Mouse (Mus musculus): Measurements from ENCODE around the gene Rpp30. TPM values are rescaled to one million over a fixed set of nuclear protein-coding genes. Genes with fewer than 3 reads are reported as not detected.

Gene Rpp30
- polyA plus RNA-seq, 1 experiment from 2014 or later: 67.3 TPM

DNA sequence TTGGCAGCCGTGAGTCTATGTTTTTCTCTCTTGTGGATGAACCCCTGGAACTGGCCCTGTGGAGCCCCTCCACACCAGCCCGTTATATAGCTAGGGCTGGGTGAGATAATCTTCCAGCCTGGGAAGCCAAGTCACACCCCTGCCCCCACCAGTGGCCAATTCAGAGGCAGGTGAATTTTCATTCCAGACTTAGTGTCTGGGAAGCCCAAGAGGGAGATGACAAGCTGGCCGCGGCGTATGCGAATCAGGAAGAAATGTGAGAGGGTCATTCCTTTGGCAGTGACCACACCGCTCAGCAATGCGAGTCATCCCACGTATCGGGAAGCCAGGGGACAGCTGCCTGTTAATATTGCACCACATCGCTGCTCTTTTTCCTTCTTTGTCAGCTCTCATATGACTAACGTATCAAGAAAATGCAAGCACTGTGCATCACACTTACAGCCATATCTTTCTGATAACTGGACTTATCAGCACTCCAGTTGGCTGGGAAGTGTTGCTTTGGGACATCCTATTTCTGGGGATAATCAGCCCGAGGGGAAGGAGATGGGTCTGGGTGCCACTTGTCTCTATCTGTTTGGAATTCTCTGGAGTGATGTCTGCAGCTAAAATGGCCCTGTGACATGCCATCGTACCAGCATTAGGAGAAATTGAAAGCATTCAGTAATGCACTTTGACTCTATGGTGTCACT is 36.4 kb downstream of the Rpp30 start, which contains the start of gene Ankrd1:
Gene Ankrd1 (minus strand): TSS at position 317 of the 689 bp plus-strand sequence.
- WGBS: 60% methylated on average over 14 of the region's 14 CpGs
- peaks cover 12% of the 10 kb centered on the region for H3K9me3 ChIP-seq (replicated peaks; ENCODE audit: low read length)

DNA sequence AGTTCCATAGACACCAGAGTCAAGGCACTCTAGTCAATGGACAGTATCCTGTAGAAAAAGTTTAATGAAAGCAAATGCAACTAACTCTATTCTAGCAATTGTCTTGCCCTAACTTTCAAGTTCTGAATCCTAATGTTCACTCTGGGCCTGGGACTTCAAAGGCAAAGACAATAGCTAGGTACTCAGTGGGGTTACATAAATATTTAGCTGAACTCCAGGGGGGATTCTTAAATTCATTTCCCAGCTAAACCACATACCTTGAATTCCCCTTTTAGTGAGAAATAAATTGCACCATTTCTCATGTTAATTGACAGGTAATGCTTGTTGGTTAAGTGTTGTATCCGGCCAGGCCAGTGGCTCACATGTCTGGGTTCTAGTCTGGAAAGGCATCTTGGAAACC is 40.7 kb downstream of the Rpp30 start:
- Histone ChIP-seq H3K27me3 (ENCODE audit: insufficient read depth, low read length) (no peaks in the 10 kb centered on the region), H3K36me3 (ENCODE audit: insufficient read depth, low read length) (no peaks in the 10 kb centered on the region), H3K9me3 (replicated peaks; ENCODE audit: low read length) (peaks cover 12% of the 10 kb centered on the region), H3K4me2 (ENCODE audit: low read length) (no peak overlapping the region), H3K4me1 (replicated peaks; ENCODE audit: insufficient read depth, low read length) (0 out of 2 replicates have a peak, but pooled peaks cover 3% of the 10 kb centered on the region), H3K9ac (ENCODE audit: low read depth, low read length) (no peak overlapping the region), H3K4me3 (replicated peaks; ENCODE audit: low read depth, low read length) (no peak overlapping the region), H3K27ac (no peak overlapping the region)
- 46% methylated on average over 1 of the region's 1 CpGs for WGBS
- ATAC-seq (replicated peaks; ENCODE audit: low FRiP score, low read depth): no peak
- DNase-seq (ENCODE audit: low spot score): no peak
- TF ChIP-seq CTCF (IDR thresholded peaks at IDR 0.05; ENCODE audit: low read depth): no peak

More for the DNA sequence above, 36.4 kb downstream of the Rpp30 start, which contains the start of gene Ankrd1:
- H3K9ac ChIP-seq (ENCODE audit: low read depth, low read length): no peak within 1 kb of the TSS
- no peak within 1 kb of the TSS for H3K27ac ChIP-seq
- DNase-seq (ENCODE audit: low spot score) (peak; percentile 23), ATAC-seq (replicated peaks; ENCODE audit: low FRiP score, low read depth) (no peak; the same call in 1 of the 2 replicates)
- no peak within 1 kb of the TSS for H3K4me2 ChIP-seq (ENCODE audit: low read length)
- TF ChIP-seq CTCF (IDR thresholded peaks at IDR 0.05; ENCODE audit: low read depth): no peak
- no peaks in the 10 kb centered on the region for H3K4me1 ChIP-seq (replicated peaks; ENCODE audit: insufficient read depth, low read length)
- no peaks in the 10 kb centered on the region for H3K27me3 ChIP-seq (ENCODE audit: insufficient read depth, low read length)
- no peaks in the 10 kb centered on the region for H3K36me3 ChIP-seq (ENCODE audit: insufficient read depth, low read length)
- no peak within 1 kb of the TSS for H3K4me3 ChIP-seq (replicated peaks; ENCODE audit: low read depth, low read length)

DNA sequence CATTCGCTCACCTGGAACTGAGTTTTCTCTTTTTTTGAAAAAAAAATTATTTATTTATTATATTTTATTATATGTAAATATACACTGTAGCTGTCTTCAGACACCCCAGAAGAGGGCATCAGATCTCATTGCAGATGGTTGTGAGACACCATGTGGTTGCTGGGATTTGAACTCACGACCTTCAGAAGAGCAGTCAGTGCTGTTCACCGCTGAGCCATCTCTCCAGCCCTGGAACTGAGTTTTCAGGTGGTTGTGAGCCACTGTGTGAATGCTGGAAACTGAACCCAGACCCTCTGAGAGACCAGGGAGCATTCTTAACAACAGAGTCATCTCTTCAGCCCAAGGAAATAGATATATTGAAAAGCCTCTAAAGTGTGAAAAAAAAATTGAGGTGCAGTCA is 44.9 kb downstream of the Rpp30 start:
- no peak for ATAC-seq (replicated peaks; ENCODE audit: low FRiP score, low read depth)
- Histone ChIP-seq H3K4me1 (replicated peaks; ENCODE audit: insufficient read depth, low read length) (0 out of 2 replicates have a peak, but pooled peaks cover 8% of the 10 kb centered on the region), H3K9me3 (replicated peaks; ENCODE audit: low read length) (peaks cover 8% of the 10 kb centered on the region), H3K9ac (ENCODE audit: low read depth, low read length) (no peak overlapping the region), H3K4me3 (replicated peaks; ENCODE audit: low read depth, low read length) (no peak overlapping the region), H3K4me2 (ENCODE audit: low read length) (no peak overlapping the region), H3K27me3 (ENCODE audit: insufficient read depth, low read length) (no peaks in the 10 kb centered on the region), H3K36me3 (ENCODE audit: insufficient read depth, low read length) (no peaks in the 10 kb centered on the region), H3K27ac (no peak overlapping the region)
- no peak for TF ChIP-seq CTCF (IDR thresholded peaks at IDR 0.05; ENCODE audit: low read depth)
- no peak for DNase-seq (ENCODE audit: low spot score)
- WGBS: 93% methylated on average over 3 of the region's 3 CpGs

DNA sequence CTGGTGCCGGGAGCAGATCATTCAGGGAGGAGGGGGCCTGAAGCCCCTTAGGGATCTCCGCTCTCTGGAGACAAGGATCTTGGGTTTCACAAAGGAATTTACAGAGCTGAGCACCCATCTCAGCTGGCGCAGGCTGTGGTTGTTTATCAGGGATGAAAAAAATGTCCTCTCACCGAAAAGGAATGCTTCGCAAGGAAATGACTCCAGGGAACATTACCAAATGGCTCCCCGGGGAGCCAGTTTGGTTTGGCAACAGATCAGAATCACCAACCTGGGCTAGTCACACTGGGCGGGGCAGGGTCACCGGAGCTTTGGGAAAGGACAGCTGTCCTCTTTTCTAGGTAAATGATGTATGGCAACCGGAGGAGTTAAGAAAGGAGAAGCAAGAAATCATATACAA is 45.7 kb downstream of the Rpp30 start:
- no peak overlapping the region for H3K4me3 ChIP-seq (replicated peaks; ENCODE audit: low read depth, low read length)
- WGBS: 15% methylated on average over 9 of the region's 9 CpGs
- H3K9ac ChIP-seq (ENCODE audit: low read depth, low read length): no peak overlapping the region
- no peak for TF ChIP-seq CTCF (IDR thresholded peaks at IDR 0.05; ENCODE audit: low read depth)
- H3K9me3 ChIP-seq (replicated peaks; ENCODE audit: low read length): 0 out of 2 replicates have a peak, but pooled peaks cover 1% of the 10 kb centered on the region
- H3K27ac ChIP-seq: peak overlapping the region; percentile 36; the same call in 1 of the 2 replicates
- H3K4me1 ChIP-seq (replicated peaks; ENCODE audit: insufficient read depth, low read length): 0 out of 2 replicates have a peak, but pooled peaks cover 8% of the 10 kb centered on the region
- H3K4me2 ChIP-seq (ENCODE audit: low read length): peak overlapping the region; percentile 46
- no peak for ATAC-seq (replicated peaks; ENCODE audit: low FRiP score, low read depth)
- no peaks in the 10 kb centered on the region for H3K27me3 ChIP-seq (ENCODE audit: insufficient read depth, low read length)
- peak; percentile 40 for DNase-seq (ENCODE audit: low spot score)
- no peaks in the 10 kb centered on the region for H3K36me3 ChIP-seq (ENCODE audit: insufficient read depth, low read length)

DNA sequence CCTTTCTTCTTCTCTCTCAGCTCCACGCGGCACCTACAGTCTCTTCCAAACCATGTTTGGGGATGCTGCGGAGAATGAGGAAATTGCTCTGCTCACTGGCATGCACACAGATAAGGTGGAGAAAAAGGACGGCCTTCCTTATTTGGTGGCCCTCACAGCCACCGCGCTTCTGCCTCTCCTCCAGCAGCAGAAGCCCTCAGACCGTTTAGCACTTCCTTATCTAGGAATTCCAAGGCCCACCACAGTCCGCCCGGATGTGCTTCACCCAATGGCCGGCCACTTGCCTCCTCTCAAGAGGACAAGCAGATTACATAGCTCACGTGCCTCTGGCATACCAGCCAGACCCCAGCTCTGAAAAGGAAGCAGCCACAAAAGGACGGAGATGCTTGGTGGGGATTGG is 46.1 kb downstream of the Rpp30 start:
- Histone ChIP-seq H3K4me1 (replicated peaks; ENCODE audit: insufficient read depth, low read length) (0 out of 2 replicates have a peak, but pooled peaks cover 8% of the 10 kb centered on the region), H3K27me3 (ENCODE audit: insufficient read depth, low read length) (no peaks in the 10 kb centered on the region), H3K36me3 (ENCODE audit: insufficient read depth, low read length) (no peaks in the 10 kb centered on the region), H3K4me3 (replicated peaks; ENCODE audit: low read depth, low read length) (no peak overlapping the region), H3K4me2 (ENCODE audit: low read length) (peak overlapping the region; percentile 46), H3K27ac (0 out of 2 replicates have a peak overlapping the region, but pooled peaks have one; percentile 36), H3K9me3 (replicated peaks; ENCODE audit: low read length) (no peaks in the 10 kb centered on the region), H3K9ac (ENCODE audit: low read depth, low read length) (no peak overlapping the region)
- ATAC-seq (replicated peaks; ENCODE audit: low FRiP score, low read depth): no peak
- no peak for TF ChIP-seq CTCF (IDR thresholded peaks at IDR 0.05; ENCODE audit: low read depth)
- DNase-seq (ENCODE audit: low spot score): peak; percentile 49
- WGBS: 37% methylated on average over 12 of the region's 12 CpGs

DNA sequence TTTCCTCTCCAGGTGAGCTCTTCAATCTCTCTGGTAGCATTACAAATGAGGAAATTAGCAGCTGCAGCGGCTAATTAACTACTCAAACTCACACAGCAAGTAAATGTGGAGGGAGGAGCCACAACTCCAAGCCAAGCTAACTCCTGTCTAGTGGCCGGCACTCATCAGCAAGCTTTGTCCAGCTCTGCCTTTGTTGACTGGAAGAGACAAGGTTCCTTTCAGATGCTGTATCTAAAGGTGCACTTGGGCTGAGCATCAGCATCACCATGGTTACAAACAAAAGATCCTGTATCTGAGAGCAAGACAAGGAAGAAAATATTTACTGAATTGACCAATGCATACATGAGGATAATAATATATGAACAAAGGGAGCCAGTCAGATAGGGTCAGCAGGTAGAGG is 46.7 kb downstream of the Rpp30 start:
- Histone ChIP-seq H3K27ac (no peak overlapping the region), H3K27me3 (ENCODE audit: insufficient read depth, low read length) (no peaks in the 10 kb centered on the region), H3K9ac (ENCODE audit: low read depth, low read length) (no peak overlapping the region), H3K9me3 (replicated peaks; ENCODE audit: low read length) (no peaks in the 10 kb centered on the region), H3K36me3 (ENCODE audit: insufficient read depth, low read length) (no peaks in the 10 kb centered on the region), H3K4me2 (ENCODE audit: low read length) (no peak overlapping the region), H3K4me1 (replicated peaks; ENCODE audit: insufficient read depth, low read length) (0 out of 2 replicates have a peak, but pooled peaks cover 8% of the 10 kb centered on the region), H3K4me3 (replicated peaks; ENCODE audit: low read depth, low read length) (no peak overlapping the region)
- DNase-seq (ENCODE audit: low spot score) (no peak), ATAC-seq (replicated peaks; ENCODE audit: low FRiP score, low read depth) (no peak)
- 75% methylated on average over 2 of the region's 2 CpGs for WGBS
- TF ChIP-seq CTCF (IDR thresholded peaks at IDR 0.05; ENCODE audit: low read depth): no peak
